Mouse (Mus musculus): Measurements from ENCODE around the gene Bst1.

DNA sequence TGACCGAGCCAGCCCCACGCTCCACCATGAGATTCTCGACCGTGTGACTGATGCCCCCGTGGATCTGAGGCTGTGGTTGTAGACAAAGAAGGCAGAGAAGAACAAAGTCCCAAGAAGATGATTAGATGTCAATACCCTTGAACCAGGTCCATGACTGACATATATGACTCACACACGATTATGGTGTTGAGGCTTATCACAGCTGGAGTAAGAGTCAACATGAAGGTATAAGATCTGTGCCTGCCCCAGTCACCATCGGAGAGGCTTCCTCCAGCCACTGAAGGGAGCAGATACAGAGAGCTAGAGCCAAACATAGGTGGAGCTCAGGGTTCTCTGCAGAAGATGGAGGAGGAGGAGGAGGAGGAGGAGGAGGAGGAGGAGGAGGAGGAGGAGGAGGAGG lies 12.3 kb upstream of the Bst1 start:
- TF ChIP-seq GATA1 (IDR thresholded peaks at IDR 0.05; ENCODE audit: low read length) (no peak), TAL1 (IDR thresholded peaks at IDR 0.05; ENCODE audit: low read length) (no peak)
